Mouse (Mus musculus): ENCODE results near the gene Alkbh6.

- TF ChIP-seq CTCF (IDR thresholded peaks at IDR 0.05; ENCODE audit: low read depth, low read length) (no peak), TAL1 (conservative IDR thresholded peaks at IDR 0.05; ENCODE audit: low read depth, low read length) (no peak), GATA1 (IDR thresholded peaks at IDR 0.05; ENCODE audit: borderline replicate concordance, low read length) (no peak), GATA2 (IDR thresholded peaks at IDR 0.05; ENCODE audit: borderline replicate concordance, low read depth, low read length) (no peak), POLR2AphosphoS5 (IDR thresholded peaks at IDR 0.05; ENCODE audit: insufficient replicate concordance, low read depth, low read length) (no peak)
These were observed 29.0 kb upstream of the Alkbh6 start for GRCm38 (mm10) chr7:30279536-30279935.
